Mouse (Mus musculus) A20 (cell line): Measurements from ENCODE around the gene Clstn3.
A peak's percentile ranks its signal among the peaks of the same experiment; 100 is the strongest.
"Not testable (repeated sequence)": the region's sequence is repeated elsewhere in the genome, so short reads cannot be mapped to it uniquely, and the experiment has no call there.

Experiments used
- DNase-seq: peaks from one replicate; pipeline ENCODE4 v3.0.0-alpha.2; 2011; ENCODE audit warnings: low read depth, low spot score

Gene Clstn3

GRCm38 (mm10) chr6:124464305-124465271 is at the start of gene Clstn3:
Clstn3 (minus strand) TSS chr6:124464794.
- peak; percentile 94 for DNase-seq

DNA sequence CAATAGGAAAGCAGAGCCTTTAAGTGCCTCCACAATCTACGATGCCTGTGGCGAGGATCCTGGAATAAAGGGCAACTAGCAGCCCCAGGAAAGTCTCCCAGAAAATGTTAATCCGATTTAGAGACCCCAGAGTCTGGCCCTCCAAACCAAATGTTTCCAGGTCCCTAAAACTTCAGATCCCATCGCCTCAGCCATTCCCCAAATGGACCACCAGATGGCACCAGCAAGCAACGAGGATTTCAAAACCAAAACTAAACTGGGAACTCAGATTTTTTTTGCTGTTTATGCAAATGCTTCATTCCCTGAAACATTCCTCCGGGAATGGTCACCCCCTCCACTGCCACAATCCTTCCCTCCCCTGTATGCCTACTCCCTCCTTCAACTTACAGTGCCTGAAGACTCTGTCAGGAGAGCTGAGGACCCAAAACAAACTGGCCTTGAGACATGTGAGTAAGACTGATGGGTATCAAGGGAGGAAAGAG is 47.8 kb upstream of the Clstn3 start, which contains the start of gene C1ra:
Gene C1ra (plus strand): TSS at position 51 of the 482 bp plus-strand sequence.
- DNase-seq: peak; percentile 70

DNA sequence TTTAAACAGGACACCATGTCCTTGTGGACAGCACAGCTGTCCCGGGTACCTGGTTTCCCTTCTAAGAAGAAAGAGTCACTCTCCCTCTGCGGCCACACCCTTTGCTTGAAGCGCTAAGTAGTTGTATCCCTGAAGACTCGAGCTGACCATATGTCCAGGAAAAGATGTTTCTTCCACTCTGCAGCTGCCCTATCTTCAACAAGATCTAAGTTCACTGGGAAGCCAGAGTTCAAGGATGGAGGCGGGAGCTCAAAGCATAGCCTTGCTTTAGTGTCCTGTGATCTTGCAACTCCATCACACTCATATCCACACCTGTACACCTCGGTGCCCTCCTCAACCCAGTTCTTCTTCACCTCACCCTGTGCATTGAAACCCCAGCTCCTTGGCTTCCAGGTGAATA is 47.3 kb upstream of the Clstn3 start:
- DNase-seq: no peak

GRCm38 (mm10) chr6:124509192-124509591 is 44.6 kb upstream of the Clstn3 start:
- DNase-seq: not testable (repeated sequence)

- no peak for DNase-seq
Observed at GRCm38 (mm10) chr6:124508292-124508691, 43.7 kb upstream of the Clstn3 start.

DNA sequence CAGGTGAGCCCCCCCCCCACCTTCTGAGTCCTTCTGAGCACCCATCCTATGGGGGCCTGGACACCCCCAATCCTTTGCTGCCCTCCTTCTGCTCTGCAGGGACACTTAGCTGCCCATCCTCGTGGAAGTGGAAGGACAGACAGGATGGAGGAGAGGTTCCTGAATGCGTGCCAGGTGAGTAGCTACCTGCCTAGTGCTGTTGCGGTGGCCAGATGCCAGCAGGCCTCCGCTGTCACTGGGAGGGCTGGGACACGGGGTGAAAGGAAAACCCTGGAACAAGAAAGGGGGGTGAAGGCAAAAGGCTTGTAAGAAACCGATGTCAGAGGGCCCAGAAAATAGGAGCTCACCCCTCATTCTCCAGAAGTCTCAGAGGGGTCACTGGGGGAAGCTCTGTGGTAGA is 42.4 kb upstream of the Clstn3 start:
- no peak for DNase-seq

DNA sequence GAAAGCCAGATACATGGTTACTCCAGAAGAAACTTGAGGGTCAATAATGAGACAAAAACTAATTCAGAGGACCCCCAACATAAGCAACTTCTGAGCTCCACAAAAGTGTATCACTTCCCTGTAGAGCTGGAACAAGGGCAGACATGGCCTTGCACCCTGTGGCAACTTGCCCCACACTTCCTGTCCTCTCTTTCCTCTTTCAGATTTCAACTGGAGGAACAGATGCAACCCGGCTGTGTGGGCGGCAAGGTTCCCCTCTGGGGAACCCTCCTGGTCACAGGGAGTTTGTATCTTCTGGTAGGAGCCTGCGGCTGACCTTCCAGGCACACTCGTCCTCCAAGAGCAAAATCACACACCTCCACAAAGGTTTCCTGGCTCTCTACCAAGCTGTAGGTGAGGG is 40.4 kb upstream of the Clstn3 start:
- peak; percentile 45 for DNase-seq

DNA sequence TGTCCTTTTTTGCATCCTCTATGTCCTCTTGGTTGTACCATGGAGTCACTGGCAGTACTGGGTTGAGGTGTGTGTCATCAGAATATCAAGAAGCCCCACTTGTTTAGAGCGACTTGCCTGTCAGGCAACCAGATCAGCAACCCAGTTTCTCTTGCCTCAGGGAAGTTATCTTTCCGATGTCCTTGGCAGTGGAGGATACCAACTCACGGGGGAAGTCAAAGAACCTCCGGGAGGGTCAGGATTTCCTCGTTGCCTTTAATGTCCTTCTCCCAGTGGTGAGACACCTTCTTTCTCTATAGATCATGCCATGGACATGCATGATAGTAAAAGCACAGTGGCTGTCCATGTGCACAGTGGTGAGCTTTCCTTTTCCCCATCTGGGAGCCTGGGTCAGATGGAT is 37.4 kb upstream of the Clstn3 start:
- DNase-seq: no peak

DNA sequence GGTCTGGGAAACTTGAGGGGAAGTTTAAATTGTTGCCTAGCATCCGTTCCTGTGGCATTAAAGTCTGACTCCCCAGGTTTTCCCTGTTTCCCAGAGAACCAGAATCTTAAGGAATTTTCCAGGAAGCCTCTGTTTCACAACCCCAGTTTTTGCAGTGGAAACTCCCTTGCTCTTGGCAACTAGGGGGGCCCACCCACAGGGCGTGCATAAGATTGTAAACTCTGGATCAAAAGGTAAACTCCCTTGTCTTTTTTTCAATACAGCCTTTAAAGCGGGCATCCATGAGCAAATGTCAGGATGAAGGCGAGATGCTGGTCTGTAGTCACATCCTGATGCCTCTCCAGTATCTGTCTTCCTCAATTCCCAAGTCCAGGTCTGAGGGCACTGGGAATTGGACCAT is 36.9 kb upstream of the Clstn3 start:
- DNase-seq: no peak

- no peak for DNase-seq
Observed at GRCm38 (mm10) chr6:124499914-124500566, 35.4 kb upstream of the Clstn3 start.

- no peak for DNase-seq
Observed at GRCm38 (mm10) chr6:124496054-124496453, 31.5 kb upstream of the Clstn3 start.

- DNase-seq: no peak
Observed at GRCm38 (mm10) chr6:124493886-124494285, 29.3 kb upstream of the Clstn3 start.

DNA sequence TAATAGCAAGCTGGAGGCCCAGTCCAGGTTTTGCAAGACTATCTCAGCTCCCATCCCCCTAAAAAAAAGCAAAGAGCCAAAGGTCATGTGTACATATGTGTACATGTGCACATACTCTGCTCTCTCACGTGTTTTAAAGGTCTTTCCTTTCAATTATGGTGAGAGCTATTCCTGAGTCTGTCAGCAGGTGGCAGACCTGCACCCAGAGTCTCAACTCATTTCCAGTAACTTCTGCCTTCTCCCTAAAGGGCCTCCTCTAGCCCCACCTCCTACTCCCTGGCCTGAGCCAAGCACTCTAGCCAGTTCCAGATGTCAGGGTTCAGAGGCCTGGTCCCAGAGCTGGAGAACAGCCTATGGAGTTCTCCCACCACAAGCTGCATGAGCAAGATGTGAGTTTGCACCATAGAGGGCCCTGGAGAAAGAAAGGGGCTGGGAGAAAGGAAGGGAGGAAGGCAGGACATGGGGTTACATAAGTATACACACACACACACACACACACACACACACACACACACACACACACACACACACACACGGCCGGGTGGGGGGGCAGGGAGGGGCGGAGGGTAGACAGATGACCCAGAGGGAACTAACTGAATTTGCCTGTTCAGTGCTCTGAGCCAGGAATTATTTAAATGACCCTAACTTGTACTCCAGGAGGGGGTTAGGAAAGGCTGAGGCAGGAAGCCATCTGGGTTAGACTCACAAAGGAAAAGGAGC is 28.4 kb upstream of the Clstn3 start, which contains the start of gene C1rl:
Gene C1rl (plus strand): TSS at position 272 of the 720 bp plus-strand sequence.
- peak; percentile 82 for DNase-seq

DNA sequence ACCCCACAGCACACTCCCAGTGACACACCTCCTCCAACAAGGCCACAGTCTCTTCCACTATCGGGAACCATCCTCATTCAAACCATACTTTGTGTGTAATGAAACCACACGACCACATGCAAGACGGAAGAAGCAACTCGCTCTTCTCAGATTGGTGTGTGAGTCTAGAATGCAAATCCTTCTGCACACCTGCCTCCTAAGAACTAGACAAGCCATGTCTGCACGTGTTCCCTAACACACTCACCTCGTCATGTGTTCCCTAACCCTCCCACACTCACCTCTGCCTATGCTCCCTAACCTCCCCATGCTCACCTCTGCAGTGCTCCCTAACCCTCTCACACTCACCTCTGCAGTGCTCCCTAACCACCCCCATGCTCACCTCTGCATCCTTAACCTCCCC is 26.8 kb upstream of the Clstn3 start:
- peak; percentile 23 for DNase-seq

DNA sequence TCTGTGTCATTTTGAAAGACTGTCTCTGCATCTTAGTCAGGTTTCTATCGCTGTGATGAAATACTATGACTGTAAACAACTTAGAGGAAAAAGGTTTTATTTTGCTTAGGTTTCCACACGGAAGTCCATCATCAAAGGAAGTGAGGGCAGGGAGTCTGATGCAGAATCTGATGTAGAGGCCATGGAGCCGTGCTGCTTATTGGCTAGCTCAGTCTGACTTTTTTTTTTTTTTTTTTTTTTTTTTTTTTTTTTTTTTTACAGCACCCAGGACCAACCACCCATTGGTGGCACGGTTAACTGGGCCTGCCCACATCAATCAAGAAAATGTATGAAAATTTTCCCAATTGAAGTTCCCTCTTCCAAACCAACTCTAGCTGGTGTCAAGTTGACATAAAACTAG is 24.4 kb upstream of the Clstn3 start:
- DNase-seq: no peak

GRCm38 (mm10) chr6:124487509-124487908 is 22.9 kb upstream of the Clstn3 start:
- DNase-seq: no peak

DNA sequence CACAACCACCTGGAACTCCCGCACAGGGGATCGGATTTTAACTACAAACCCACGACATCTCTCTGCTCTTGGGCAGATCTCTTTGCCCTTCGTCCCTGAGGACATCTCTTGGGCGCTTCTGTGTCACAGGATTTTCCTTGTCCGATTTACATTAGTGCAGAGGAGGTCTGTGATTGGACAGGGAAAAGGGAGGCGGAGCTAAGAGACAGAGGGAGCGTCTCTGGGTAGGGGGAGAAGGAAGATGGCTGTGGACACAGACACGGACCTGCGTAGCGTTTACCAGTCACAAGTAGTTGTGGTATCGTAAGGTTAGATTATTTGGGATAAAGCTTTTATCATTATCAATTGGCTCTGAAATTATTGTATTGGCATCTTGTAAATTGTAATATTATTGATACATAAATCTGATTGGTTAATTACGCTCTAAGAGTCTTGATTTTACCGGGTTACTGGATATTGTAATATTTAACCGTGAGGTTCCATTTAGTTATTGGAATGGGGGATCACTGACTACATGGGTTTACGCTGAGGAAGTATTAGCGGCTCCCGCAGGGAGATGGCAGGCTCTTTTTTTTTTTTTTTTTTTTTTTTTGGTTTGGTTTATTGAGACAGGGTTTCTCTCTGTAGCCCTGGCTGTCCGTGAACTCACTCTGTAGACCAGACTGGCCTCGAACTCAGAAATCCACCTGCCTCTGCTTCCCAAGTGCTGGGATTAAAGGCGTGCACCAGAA is 21.0 kb upstream of the Clstn3 start:
- DNase-seq: no peak

DNA sequence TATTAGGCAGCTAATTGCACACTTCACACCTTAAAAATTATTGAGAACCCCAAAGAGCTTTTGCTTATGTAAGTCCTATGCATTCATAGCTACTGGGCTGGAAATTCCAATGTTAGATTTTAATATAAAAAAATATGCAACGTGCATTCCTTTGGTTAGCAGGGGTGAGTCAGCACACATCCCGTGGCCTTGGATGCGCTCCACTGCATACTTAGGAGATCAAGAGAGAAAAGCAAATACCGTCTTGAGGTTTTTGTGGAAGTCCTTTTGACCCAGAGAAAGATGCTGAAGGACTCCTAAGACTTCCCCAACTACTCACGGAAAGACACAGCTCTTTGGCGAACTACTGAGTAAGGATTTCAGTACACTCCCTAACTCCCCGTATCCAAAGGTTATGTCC is 20.3 kb upstream of the Clstn3 start:
- DNase-seq: no peak

DNA sequence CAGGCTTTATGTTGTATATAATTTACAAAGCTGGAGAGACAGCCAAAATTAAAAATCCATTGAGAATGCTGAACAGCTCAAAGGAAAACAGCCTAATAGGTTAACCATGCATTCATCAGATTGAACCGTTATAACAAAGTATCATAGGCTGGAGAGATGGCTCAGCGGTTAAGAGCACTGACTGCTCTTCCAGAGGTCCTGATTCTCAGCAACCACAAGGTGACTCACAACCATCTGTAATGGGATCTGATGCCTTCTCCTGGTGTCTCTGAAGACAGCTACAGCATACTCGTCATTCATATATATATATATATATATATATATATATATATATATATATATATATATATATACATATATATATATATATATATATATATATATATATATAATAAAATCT is 19.2 kb upstream of the Clstn3 start:
- not testable (repeated sequence) for DNase-seq

DNA sequence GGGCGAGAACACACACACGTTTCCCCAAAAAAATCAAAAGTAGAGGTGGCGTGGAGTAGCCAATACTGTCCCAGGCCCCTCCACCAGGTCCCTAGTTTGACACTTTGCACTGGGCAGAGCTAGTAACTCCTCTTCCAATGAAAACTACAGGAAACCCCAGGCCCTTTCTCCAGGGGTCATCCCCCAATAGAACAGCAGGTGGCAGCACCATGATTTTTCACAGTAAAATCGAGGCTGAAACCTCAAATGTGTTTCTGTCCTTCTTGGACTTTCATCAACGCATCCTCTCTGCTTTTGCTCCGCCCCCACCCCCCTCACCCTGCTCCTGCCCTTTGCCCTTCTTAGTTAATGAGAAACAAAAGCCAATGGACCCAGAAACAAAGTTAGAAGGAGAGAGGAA is 17.0 kb upstream of the Clstn3 start:
- peak; percentile 73 for DNase-seq

DNA sequence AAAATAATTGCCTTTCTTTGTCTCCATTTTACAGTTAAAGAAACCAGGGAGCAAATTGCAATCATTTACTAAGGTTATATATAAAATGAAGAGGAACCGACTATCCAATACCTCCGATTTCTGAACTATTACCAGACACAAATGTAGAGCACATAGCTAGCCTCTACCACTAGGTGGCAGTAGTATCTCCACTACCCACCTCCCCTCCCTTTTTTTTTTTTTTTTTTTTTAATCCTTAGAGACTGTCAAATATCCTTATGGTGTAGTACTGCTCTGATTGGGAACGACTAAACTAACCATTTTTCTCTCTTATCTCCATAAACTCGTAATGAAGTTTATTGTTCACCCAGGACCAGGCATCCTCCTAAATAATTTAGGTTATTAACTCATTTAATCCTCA is 15.7 kb upstream of the Clstn3 start:
- peak; percentile 83 for DNase-seq
